Mouse (Mus musculus): Measurements from ENCODE around the gene Hipk1.
"Not testable (repeated sequence)": the region's sequence is repeated elsewhere in the genome, so short reads cannot be mapped to it uniquely, and the experiment has no call there.

Hipk1 gene

GRCm38 (mm10) chr3:103791230-103792110 lies at the start of gene Hipk1:
Hipk1 (minus strand) TSS chr3:103791563.
- DNase-seq (ENCODE audit: extremely low spot score, low spot score): peak; percentile 93

- DNase-seq (ENCODE audit: extremely low spot score, low spot score): not testable (repeated sequence)
Observed at GRCm38 (mm10) chr3:103840946-103841345, 49.6 kb upstream of the Hipk1 start.

GRCm38 (mm10) chr3:103840195-103840594 lies 48.8 kb upstream of the Hipk1 start:
- DNase-seq (ENCODE audit: extremely low spot score, low spot score): not testable (repeated sequence)

- no peak for DNase-seq (ENCODE audit: extremely low spot score, low spot score)
Observed at GRCm38 (mm10) chr3:103839711-103840110, 48.3 kb upstream of the Hipk1 start.

- DNase-seq (ENCODE audit: extremely low spot score, low spot score): no peak
Observed at GRCm38 (mm10) chr3:103836453-103836852, 45.1 kb upstream of the Hipk1 start.

DNA sequence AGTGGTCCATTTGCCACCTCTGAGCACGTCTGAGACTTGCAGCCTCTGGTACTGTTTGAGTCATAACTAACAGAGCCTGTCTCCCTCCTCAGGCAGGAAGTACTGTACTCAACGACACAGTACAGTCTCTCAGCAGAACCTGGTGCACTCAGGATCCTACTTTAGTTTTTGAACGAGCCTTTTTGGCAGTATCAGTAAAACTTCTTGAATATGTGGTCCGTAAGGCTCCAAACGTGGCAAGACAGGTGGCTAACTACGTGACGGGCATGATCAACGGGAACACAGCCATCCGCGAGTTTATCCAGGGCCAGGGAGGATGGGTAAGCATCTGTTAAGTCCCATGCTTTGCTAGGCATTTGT lies 44.6 kb upstream of the Hipk1 start:
- no peak for DNase-seq (ENCODE audit: extremely low spot score, low spot score)

DNA sequence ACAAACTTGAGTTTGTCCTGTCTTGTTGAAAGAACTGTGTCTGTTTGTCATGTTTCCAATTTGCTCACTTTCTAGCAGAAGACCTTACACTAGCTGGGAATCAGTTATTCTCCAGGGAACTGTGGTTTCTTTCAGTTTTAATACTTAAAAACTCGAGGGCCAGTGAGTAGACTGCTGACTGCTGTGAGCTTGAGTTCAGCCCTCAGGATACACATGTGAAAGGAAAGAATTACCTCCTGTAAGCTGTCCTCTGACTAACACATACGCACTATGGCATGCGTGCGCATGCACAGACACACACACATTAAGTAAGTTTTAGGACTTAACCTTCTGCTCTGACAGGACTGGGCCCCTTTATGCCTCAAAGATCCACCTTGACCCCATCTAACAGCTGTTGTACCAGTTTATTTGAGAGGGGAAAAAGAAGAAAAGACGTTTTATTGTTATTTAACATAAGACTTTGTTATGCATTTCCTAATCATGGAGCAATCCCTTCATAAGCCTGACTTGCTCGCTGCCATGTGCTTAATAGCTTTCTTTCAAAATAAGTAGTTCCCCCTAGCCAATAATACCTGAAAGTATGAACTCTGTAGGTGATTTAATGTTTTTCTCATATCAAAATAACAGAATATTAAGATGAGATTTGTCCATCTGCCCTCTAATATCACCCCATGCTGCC lies 44.0 kb upstream of the Hipk1 start:
- DNase-seq (ENCODE audit: extremely low spot score, low spot score): no peak

DNA sequence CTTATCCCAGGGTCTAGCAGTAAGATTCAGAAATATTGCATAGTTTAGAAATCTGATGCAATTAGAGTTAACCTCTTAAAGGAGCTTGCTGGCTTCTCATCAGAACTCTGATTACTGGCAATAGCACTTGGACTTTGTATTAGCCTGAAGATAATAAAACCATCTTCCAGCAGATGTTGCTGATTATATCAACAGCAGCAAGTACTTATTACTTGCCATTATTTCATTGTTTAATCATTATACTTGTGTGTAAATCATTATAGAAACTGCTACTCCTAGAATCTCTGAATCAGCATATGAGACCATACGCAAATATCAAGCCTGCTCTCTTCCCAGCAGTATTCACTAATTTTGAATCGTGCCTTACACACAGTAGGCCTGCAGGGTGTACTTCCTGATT lies 42.6 kb upstream of the Hipk1 start:
- no peak for DNase-seq (ENCODE audit: extremely low spot score, low spot score)

- no peak for DNase-seq (ENCODE audit: extremely low spot score, low spot score)
Observed at GRCm38 (mm10) chr3:103832426-103832825, 41.1 kb upstream of the Hipk1 start, which contains the start of gene Bcl2l15. Bcl2l15 (plus strand) TSS chr3:103832601.

- no peak for DNase-seq (ENCODE audit: extremely low spot score, low spot score)
Observed at GRCm38 (mm10) chr3:103831146-103831545, 39.8 kb upstream of the Hipk1 start.

GRCm38 (mm10) chr3:103830681-103831080 lies 39.3 kb upstream of the Hipk1 start:
- not testable (repeated sequence) for DNase-seq (ENCODE audit: extremely low spot score, low spot score)

DNA sequence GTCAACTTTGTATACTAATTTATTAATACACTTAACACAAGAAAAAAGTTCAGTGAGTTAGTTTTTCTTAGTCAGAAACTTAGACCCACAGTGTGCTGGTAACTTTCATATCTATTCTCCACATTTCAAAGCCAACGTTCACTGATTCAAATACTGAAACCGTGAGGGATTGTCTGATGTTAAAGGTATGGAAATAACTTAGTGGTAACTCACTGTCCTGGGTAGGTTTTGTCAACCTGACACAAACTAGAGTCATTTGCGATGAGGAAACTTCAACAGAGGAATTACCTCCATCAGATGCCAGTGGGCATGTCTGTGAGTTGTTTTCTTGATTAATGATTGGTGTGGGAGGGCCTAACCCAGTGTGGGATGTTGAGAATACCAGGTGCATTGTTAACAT lies 37.7 kb upstream of the Hipk1 start:
- no peak for DNase-seq (ENCODE audit: extremely low spot score, low spot score)

- DNase-seq (ENCODE audit: extremely low spot score, low spot score): no peak
Observed at GRCm38 (mm10) chr3:103827548-103827947, 36.2 kb upstream of the Hipk1 start.

- no peak for DNase-seq (ENCODE audit: extremely low spot score, low spot score)
Observed at GRCm38 (mm10) chr3:103810967-103811366, 19.6 kb upstream of the Hipk1 start.

GRCm38 (mm10) chr3:103809799-103810150 lies 18.4 kb upstream of the Hipk1 start:
- DNase-seq (ENCODE audit: extremely low spot score, low spot score): no peak

- peak; percentile 94 for DNase-seq (ENCODE audit: extremely low spot score, low spot score)
Observed at GRCm38 (mm10) chr3:103808891-103809798, 17.8 kb upstream of the Hipk1 start, which contains the start of the genes Dclre1b, Ap4b1 and Gm43064. Dclre1b (minus strand) TSS chr3:103809444. Ap4b1 (plus strand) TSS chr3:103809520. Gm43064 (plus strand) TSS chr3:103809573.

- no peak for DNase-seq (ENCODE audit: extremely low spot score, low spot score)
Observed at GRCm38 (mm10) chr3:103805671-103806070, 14.3 kb upstream of the Hipk1 start.

GRCm38 (mm10) chr3:103802861-103803260 lies 11.5 kb upstream of the Hipk1 start:
- no peak for DNase-seq (ENCODE audit: extremely low spot score, low spot score)

GRCm38 (mm10) chr3:103801631-103802531 lies 10.5 kb upstream of the Hipk1 start:
- no peak for DNase-seq (ENCODE audit: extremely low spot score, low spot score)

DNA sequence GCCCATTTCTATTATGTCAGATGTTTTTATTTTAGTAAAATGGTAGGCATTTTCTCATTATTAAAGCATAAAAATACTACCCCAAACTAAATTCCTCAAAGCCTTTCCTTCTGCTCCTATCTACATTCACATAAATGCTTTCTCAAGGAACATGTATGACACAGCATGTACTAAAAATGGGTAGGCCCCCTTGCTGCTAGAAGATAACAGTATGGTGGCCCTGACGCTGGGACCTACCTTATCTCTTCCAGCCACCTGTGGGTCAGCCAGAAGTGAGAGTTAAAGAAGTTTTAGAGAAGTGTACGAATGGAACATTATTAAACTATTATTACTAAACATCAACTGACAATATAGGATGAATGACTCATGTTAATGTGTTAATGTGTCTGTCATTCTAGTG lies 8.1 kb upstream of the Hipk1 start:
- no peak for DNase-seq (ENCODE audit: extremely low spot score, low spot score)

Data from neural tube, embryonic 10.5 days (tissue).